Mouse (Mus musculus) B cell, adult 2 months (primary cell): ENCODE results near the gene Hhat.

ENCODE experiments used
- DNase-seq, 2 experiments: peaks; one replicate each; pipeline ENCODE4 v3.0.0; 2022

The Hhat gene

GRCm38 (mm10) chr1:192478176-192478575, 292.8 kb downstream of the Hhat start:
- DNase-seq: no peak

GRCm38 (mm10) chr1:192477556-192477955, 293.5 kb downstream of the Hhat start:
- no peak for DNase-seq

- DNase-seq: no peak
These were observed 294.3 kb downstream of the Hhat start for GRCm38 (mm10) chr1:192476704-192477103.

- no peak for DNase-seq
These were observed 297.9 kb downstream of the Hhat start for GRCm38 (mm10) chr1:192473134-192473533.

GRCm38 (mm10) chr1:192472366-192472765, 298.7 kb downstream of the Hhat start:
- DNase-seq: no peak

- no peak for DNase-seq
These were observed 307.3 kb downstream of the Hhat start for GRCm38 (mm10) chr1:192463732-192464131.

- no peak for DNase-seq
These were observed 313.4 kb downstream of the Hhat start for GRCm38 (mm10) chr1:192457526-192458206.

GRCm38 (mm10) chr1:192457037-192457436, 314.0 kb downstream of the Hhat start:
- DNase-seq: no peak

GRCm38 (mm10) chr1:192454981-192455380, 316.0 kb downstream of the Hhat start:
- no peak for DNase-seq

- DNase-seq: no peak
These were observed 316.5 kb downstream of the Hhat start for GRCm38 (mm10) chr1:192454501-192454900.

- DNase-seq: no peak
These were observed 319.3 kb downstream of the Hhat start for GRCm38 (mm10) chr1:192451722-192452121.

GRCm38 (mm10) chr1:192450425-192450824, 320.6 kb downstream of the Hhat start:
- no peak for DNase-seq

GRCm38 (mm10) chr1:192449572-192450351, 321.3 kb downstream of the Hhat start:
- DNase-seq: no peak

GRCm38 (mm10) chr1:192448512-192448911, 322.5 kb downstream of the Hhat start:
- no peak for DNase-seq

GRCm38 (mm10) chr1:192447666-192448065, 323.4 kb downstream of the Hhat start:
- DNase-seq: no peak
